Mouse (Mus musculus) myocyte (in vitro differentiated cells): ENCODE results near the gene Cmtm6.

Experiments
- CEBPB ChIP-seq: IDR thresholded peaks from 2 replicates; pipeline ENCODE4 v1.6.1; 2011; ENCODE audit warnings: mild to moderate bottlenecking, moderate library complexity; ENCODE audit not compliant: poor library complexity, insufficient read depth, severe bottlenecking
- E2F4 ChIP-seq: IDR thresholded peaks from one replicate; pipeline ENCODE4 v1.6.1; 2011; ENCODE audit warnings: mild to moderate bottlenecking, control low read depth, moderate library complexity; ENCODE audit not compliant: insufficient read depth
- MAX ChIP-seq: IDR thresholded peaks from one replicate; pipeline ENCODE4 v1.6.1; 2011; ENCODE audit warnings: low read depth, mild to moderate bottlenecking, control low read depth
- MYOD1 ChIP-seq, 3 experiments: IDR thresholded peaks; one replicate each; pipeline ENCODE4 v1.6.1; 2011; ENCODE audit warnings: control low read depth in 2 of 3, low read depth in 2 of 3, mild to moderate bottlenecking in 2 of 3, moderate library complexity in 1 of 3; ENCODE audit not compliant: insufficient read length in 2 of 3, control insufficient read depth in 1 of 3
- MYOG ChIP-seq, 3 experiments: IDR thresholded peaks; one replicate each; pipeline ENCODE4 v1.6.1; 2011; ENCODE audit warnings: control low read depth in 2 of 3, low read depth in 2 of 3, mild to moderate bottlenecking in 2 of 3; ENCODE audit not compliant: insufficient read length in 2 of 3, control insufficient read depth in 1 of 3, insufficient read depth in 1 of 3
- POLR2A ChIP-seq: IDR thresholded peaks from one replicate; pipeline ENCODE4 v1.6.1; 2011; ENCODE audit warnings: low read depth, mild to moderate bottlenecking, control low read depth, moderate library complexity; ENCODE audit not compliant: insufficient read length
- POLR2AphosphoS2 ChIP-seq: IDR thresholded peaks from one replicate; pipeline ENCODE4 v1.6.1; 2011; ENCODE audit warnings: low read depth, control low read depth; ENCODE audit not compliant: insufficient read length
- REST ChIP-seq: IDR thresholded peaks from one replicate; pipeline ENCODE4 v1.6.1; 2011; ENCODE audit warnings: mild to moderate bottlenecking, control low read depth, moderate library complexity; ENCODE audit not compliant: insufficient read depth, insufficient read length
- TCF12 ChIP-seq: IDR thresholded peaks from one replicate; pipeline ENCODE4 v1.6.1; 2011; ENCODE audit warnings: mild to moderate bottlenecking, control low read depth; ENCODE audit not compliant: poor library complexity, insufficient read depth, severe bottlenecking
- TCF3 ChIP-seq: IDR thresholded peaks from one replicate; pipeline ENCODE4 v1.6.1; 2011; ENCODE audit warnings: low read depth, control low read depth; ENCODE audit not compliant: insufficient read length
- USF1 ChIP-seq: IDR thresholded peaks from one replicate; pipeline ENCODE4 v1.6.1; 2011; ENCODE audit warnings: low read depth, mild to moderate bottlenecking, control low read depth, moderate library complexity

DNA sequence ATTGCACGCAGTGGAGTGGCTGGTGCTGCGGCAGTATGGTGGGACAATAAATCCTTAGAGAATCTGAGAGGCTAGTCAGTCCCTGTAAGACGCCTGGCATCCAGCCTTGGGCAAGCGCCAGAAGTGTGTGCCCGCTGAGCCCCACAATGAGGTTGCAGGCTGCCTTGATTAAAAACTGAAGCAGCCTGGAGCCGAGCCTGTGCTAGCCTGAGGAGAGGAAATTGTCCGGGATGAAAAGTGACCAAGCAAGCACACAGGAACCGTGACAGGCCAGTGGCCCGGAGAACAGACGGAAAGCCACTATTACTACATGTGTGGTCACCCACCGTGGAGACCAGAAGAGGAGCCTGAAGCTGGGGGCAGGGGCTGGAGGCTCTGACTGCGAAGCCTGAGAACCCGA, 36.1 kb downstream of the Cmtm6 start:
- TF ChIP-seq POLR2A, result no peak
- no peak for TF ChIP-seq USF1
- TF ChIP-seq TCF12, result no peak
- no peak for TF ChIP-seq MYOG (IDR thresholded peaks at IDR 0.05; ENCODE audit: control insufficient read depth in 1 of 3, insufficient read depth in 1 of 3, insufficient read length in 2 of 3, low read depth in 2 of 3)
- no peak for TF ChIP-seq MYOD1 (IDR thresholded peaks at IDR 0.05; ENCODE audit: control insufficient read depth in 1 of 3, insufficient read length in 2 of 3, low read depth in 2 of 3)
- no peak for TF ChIP-seq MAX
- TF ChIP-seq CEBPB, result no peak
- TF ChIP-seq E2F4, result no peak
- no peak for TF ChIP-seq POLR2AphosphoS2
- TF ChIP-seq REST, result no peak
- TF ChIP-seq TCF3, result no peak
